Mouse (Mus musculus) midbrain, embryonic 14.5 days (tissue): ENCODE measurements at regions not wholly inside any gene's neighbourhood (a gene's known extent, or its start where the extent isn't known, plus 50 kb on each side); places are given as distances from the start of the nearest gene placed in this dataset.

Experiments
- ATAC-seq: fragments of 200-750 bp; cut with Nextera tagmentation; 2 replicates; pipeline ENCODE4 v1.8.0; 2017; ENCODE audit warnings: moderate number of reproducible peaks, moderate library complexity; ENCODE audit not compliant: low FRiP score, low TSS enrichment
- DNase-seq: peaks from one replicate; pipeline ENCODE4 v3.0.0-alpha.2; 2015
- H3K27ac ChIP-seq: fragments of 300-500 bp; sonication (generic); replicated peaks from 2 replicates; pipeline ENCODE4 v1.5.1; 2014; ENCODE audit warnings: mild to moderate bottlenecking, low read depth, low read length, moderate library complexity
- H3K27me3 ChIP-seq: fragments of 300-500 bp; sonication (generic); 2 replicates; pipeline ENCODE4 v1.6.1; 2014; ENCODE audit warnings: low read length, control low read depth, mixed read lengths; ENCODE audit not compliant: control insufficient read depth, insufficient read depth
- H3K36me3 ChIP-seq: fragments of 300-500 bp; sonication (generic); 2 replicates; pipeline ENCODE4 v1.6.1; 2014; ENCODE audit warnings: low read length, control low read depth; ENCODE audit not compliant: control insufficient read depth, insufficient read depth
- H3K4me1 ChIP-seq: fragments of 300-500 bp; sonication (generic); 2 replicates; pipeline ENCODE4 v1.6.1; 2014; ENCODE audit warnings: mild to moderate bottlenecking, antibody characterized with exemption, low read length, control low read depth; ENCODE audit not compliant: control insufficient read depth, insufficient read depth
- H3K4me2 ChIP-seq: fragments of 300-500 bp; sonication (generic); 2 replicates; pipeline ENCODE4 v1.6.1; 2014; ENCODE audit warnings: mild to moderate bottlenecking, low read length, moderate library complexity
- H3K4me3 ChIP-seq: fragments of 300-500 bp; sonication (generic); replicated peaks from 2 replicates; pipeline ENCODE4 v1.5.1; 2014; ENCODE audit warnings: low read depth, low read length
- H3K9ac ChIP-seq: fragments of 300-500 bp; sonication (generic); replicated peaks from 2 replicates; pipeline ENCODE4 v1.6.1; 2014; ENCODE audit warnings: mild to moderate bottlenecking, low read length, moderate library complexity
- H3K9me3 ChIP-seq: fragments of 300-500 bp; sonication (generic); 2 replicates; pipeline ENCODE4 v1.6.1; 2016; ENCODE audit warnings: low read length, control low read depth, mixed read lengths; ENCODE audit not compliant: control insufficient read depth
- WGBS: fragments of 180-500 bp; shearing (Covaris S2); extraction: QIAGEN DNeasy Blood & Tissue Kit; methylation state at CpG from one replicate; pipeline ENCODE4 v1.1.7; 2014; 5-methylcytosine and 5-hydroxymethylcytosine counted together

DNA sequence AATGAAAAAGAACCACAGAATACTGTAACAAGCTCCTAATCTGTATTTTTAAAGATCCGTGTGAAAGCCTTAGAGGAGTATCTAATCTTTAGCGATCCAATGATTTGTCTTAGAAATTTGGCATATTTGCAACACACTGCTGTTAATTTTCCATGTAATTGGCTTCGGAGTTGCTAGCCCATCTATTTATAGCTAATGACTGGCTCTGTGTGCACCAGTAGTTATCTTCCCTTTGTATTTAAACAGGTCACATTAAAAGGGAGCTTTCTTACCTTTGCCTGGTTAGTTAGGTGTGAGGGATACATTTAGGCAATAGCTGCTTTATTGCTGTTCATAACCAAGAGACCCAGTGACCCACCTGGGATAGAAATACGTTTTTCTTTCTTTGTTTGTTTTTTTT lies 256.3 kb upstream of the Mme start:
- Histone ChIP-seq H3K4me3 (no peak overlapping the region), H3K9me3 (no peaks in the 10 kb centered on the region), H3K9ac (no peak overlapping the region), H3K4me1 (no peaks in the 10 kb centered on the region), H3K27ac (no peak overlapping the region), H3K4me2 (no peak overlapping the region), H3K36me3 (no peaks in the 10 kb centered on the region), H3K27me3 (no peaks in the 10 kb centered on the region)
- ATAC-seq: no peak
- DNase-seq: no peak
- WGBS: 83% methylated on average over 4 of the region's 4 CpGs

DNA sequence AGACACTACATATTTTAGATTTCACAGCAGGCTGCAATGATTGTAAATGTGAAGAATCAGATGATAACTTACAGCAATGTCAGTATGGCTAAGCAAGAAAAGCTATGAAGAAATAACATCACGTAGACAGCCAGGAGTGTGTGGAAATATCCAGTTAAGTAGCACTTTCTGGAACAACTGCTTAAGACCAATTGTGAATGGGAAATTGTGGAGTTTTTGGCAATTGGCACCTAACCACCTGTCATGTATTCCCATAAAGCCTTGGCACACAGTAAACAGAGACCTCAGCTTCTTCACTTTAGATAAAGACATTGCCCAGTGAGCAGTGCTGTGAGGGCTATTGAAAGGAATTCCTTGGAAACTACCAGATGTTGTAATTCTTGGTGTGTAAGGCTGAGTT lies 264.4 kb upstream of the Mme start:
- ATAC-seq: no peak

DNA sequence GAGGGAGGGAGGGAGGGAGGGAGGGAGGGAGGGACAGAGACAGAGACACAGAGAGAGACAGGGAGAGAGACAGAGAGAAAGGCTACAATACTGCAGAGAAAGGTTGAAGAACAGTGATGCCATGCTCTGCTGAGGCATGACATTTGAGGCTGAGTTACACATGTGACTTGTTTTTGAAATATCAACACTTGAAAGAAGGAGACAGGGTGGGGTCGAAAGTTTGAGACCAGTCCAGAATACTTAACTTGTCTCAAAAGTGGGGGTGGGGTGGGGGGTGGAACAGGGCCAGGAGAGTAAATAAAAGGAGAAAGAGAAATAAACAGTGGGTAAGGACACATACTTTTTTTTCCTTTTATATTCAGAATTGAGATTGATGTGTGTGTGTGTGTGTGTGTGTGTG lies 278.1 kb upstream of the Mme start:
- no peaks in the 10 kb centered on the region for H3K9me3 ChIP-seq
- 75% methylated on average over 1 of the region's 1 CpGs for WGBS
- no peak overlapping the region for H3K4me3 ChIP-seq
- H3K4me2 ChIP-seq: no peak overlapping the region
- no peaks in the 10 kb centered on the region for H3K36me3 ChIP-seq
- ATAC-seq: no peak
- H3K27me3 ChIP-seq: no peaks in the 10 kb centered on the region
- H3K9ac ChIP-seq: no peak overlapping the region
- no peaks in the 10 kb centered on the region for H3K4me1 ChIP-seq
- H3K27ac ChIP-seq: no peak overlapping the region
- no peak for DNase-seq

More for the DNA sequence above, 264.4 kb upstream of the Mme start:
- H3K9ac ChIP-seq: no peak overlapping the region
- no peaks in the 10 kb centered on the region for H3K27me3 ChIP-seq
- no peaks in the 10 kb centered on the region for H3K4me1 ChIP-seq
- no peak for DNase-seq
- no peaks in the 10 kb centered on the region for H3K9me3 ChIP-seq
- H3K4me3 ChIP-seq: no peak overlapping the region
- H3K4me2 ChIP-seq: no peak overlapping the region
- H3K27ac ChIP-seq: no peak overlapping the region
- H3K36me3 ChIP-seq: no peaks in the 10 kb centered on the region
- 98% methylated on average over 1 of the region's 1 CpGs for WGBS

DNA sequence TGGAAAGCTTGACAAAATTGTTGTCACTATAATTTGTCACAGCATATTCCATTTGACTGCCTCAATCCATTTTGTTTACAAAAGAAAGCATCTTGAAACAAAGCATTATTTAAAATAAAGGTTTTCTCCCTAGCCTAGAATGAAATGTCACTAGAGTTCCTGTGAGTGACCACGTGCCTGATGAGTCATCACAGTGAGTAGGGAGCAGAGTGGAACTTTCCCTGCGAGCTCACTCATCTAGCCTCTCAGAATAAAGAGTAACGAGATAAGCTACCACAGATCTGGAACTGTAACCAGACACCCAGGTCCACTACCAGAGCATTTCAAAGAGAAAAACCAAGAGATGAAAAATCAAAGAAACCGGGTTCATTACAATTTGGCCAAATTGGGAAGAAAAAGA lies 278.7 kb upstream of the Mme start:
- H3K27ac ChIP-seq: no peak overlapping the region
- H3K4me3 ChIP-seq: no peak overlapping the region
- no peak for DNase-seq
- H3K9me3 ChIP-seq: no peaks in the 10 kb centered on the region
- 47% methylated on average over 4 of the region's 4 CpGs for WGBS
- no peak overlapping the region for H3K4me2 ChIP-seq
- no peaks in the 10 kb centered on the region for H3K4me1 ChIP-seq
- H3K27me3 ChIP-seq: no peaks in the 10 kb centered on the region
- H3K9ac ChIP-seq: no peak overlapping the region
- no peaks in the 10 kb centered on the region for H3K36me3 ChIP-seq
- ATAC-seq: no peak

DNA sequence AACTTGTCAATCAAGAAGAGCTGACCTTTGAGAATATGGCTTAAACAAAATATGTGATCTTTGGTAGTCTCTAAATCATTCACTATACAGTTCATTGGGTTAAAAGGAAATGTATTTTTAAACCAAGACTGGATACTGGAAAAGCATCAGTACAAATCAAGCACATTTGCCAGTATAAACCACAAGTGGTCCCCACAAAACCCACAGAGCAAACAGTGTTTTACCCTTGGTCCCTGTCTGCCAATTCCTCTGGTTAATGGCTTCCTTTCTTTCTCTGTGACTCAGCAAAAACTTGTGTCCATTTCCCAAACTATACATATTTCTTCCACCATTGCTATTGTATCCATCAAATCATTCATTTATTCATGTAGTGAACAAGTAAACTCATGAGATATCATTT lies 296.0 kb upstream of the Mme start:
- Histone ChIP-seq H3K27me3 (no peaks in the 10 kb centered on the region), H3K36me3 (no peaks in the 10 kb centered on the region), H3K4me2 (no peak overlapping the region), H3K4me1 (no peaks in the 10 kb centered on the region), H3K4me3 (no peak overlapping the region), H3K27ac (no peak overlapping the region), H3K9ac (no peak overlapping the region), H3K9me3 (no peaks in the 10 kb centered on the region)
- no peak for DNase-seq
- no peak for ATAC-seq

DNA sequence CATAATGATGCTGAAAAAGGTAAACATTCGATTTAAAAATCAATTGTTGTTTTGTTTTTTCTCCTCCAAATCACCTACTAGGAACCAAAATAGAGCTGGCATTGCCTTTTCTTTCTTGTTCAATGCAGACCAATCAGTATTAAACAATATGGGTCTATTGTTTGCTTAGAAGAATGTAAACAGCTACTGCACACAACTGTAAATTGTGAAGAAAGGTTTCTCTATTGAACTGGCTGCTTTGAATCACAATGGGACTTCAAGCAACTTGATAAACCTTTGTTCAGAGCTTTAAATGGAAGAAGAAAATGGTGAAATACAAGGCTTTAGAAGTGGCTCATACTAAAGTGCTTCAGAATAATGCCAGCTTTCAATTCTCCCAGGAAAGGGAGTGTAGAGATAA lies 302.7 kb upstream of the Mme start:
- WGBS: 88% methylated on average over 1 of the region's 1 CpGs

DNA sequence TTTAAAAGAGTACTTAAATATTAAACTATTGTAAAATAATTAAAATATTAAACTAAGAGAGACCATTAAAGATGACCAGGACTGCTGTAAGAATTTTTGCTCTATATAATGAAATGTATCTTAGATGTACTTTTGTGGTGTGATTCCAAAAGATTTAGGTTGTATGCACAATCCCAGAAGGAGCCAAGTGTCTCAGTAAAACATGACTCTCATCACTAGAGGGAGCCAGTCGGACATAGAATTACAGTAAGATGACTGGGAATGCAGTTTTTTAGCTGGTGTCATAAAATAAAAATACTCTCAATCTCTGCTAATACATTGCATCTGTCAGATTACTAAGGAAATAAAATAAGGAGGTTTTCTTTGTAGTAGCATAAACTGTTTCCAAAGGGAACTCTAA lies 316.9 kb upstream of the Mme start:
- no peak overlapping the region for H3K9ac ChIP-seq
- H3K27me3 ChIP-seq: no peaks in the 10 kb centered on the region
- ATAC-seq: no peak
- no peaks in the 10 kb centered on the region for H3K36me3 ChIP-seq
- H3K9me3 ChIP-seq: no peaks in the 10 kb centered on the region
- H3K4me3 ChIP-seq: no peak overlapping the region
- DNase-seq: peak; percentile 81
- 15% methylated on average over 1 of the region's 1 CpGs for WGBS
- H3K4me2 ChIP-seq: no peak overlapping the region
- H3K27ac ChIP-seq: no peak overlapping the region
- H3K4me1 ChIP-seq: no peaks in the 10 kb centered on the region

More for the DNA sequence above, 302.7 kb upstream of the Mme start:
- Histone ChIP-seq H3K27me3 (no peaks in the 10 kb centered on the region), H3K9ac (no peak overlapping the region), H3K4me1 (no peaks in the 10 kb centered on the region), H3K27ac (no peak overlapping the region), H3K9me3 (no peaks in the 10 kb centered on the region), H3K4me3 (no peak overlapping the region), H3K4me2 (no peak overlapping the region), H3K36me3 (no peaks in the 10 kb centered on the region)
- ATAC-seq (no peak), DNase-seq (peak; percentile 1)

DNA sequence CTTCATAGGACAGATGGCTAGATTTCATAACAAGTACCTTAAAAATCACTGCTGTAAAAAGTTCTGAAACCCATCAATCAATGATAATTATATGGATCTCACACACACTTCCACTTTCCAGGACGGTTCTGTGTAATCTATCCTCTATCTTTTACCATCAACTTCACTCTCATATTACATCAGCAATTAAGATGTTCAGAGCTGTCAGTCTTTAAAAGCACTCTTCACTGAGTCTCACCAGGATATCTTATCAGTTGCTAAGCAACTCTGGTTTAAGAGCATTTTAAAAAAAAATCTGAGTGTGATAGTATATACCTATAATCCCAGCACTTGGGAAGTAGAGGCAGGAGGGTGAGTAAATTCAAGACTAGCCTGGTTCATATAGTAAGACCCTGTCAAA lies 312.0 kb upstream of the Gpr149 start:
- Histone ChIP-seq H3K9me3 (no peaks in the 10 kb centered on the region), H3K36me3 (no peaks in the 10 kb centered on the region), H3K27ac (no peak overlapping the region), H3K4me1 (no peaks in the 10 kb centered on the region), H3K9ac (no peak overlapping the region), H3K4me3 (no peak overlapping the region), H3K4me2 (no peak overlapping the region), H3K27me3 (no peaks in the 10 kb centered on the region)
- WGBS: 18% methylated on average over 1 of the region's 1 CpGs
- ATAC-seq (no peak), DNase-seq (no peak)

DNA sequence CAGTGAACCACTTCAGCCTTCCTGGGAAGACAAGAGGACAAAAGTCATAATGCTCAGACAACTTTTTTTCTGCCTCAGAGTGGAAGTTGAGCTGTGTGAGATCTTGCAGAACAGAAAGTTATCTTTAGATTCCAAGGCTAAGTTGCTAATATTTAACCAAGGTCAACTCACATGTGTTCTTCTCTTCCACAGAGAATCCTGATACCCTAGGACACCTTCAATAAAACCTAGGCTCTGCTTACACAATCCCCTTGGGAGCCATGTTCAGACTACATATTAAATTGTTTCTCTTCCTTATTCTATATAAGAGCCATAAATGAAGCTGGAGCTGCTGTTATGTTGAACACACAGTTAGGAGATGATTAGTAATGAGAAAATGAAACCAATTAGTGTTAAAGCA lies 280.2 kb upstream of the Gpr149 start:
- no peak for ATAC-seq

More for the DNA sequence above, 280.2 kb upstream of the Gpr149 start:
- Histone ChIP-seq H3K9me3 (no peaks in the 10 kb centered on the region), H3K4me1 (no peaks in the 10 kb centered on the region), H3K27me3 (no peaks in the 10 kb centered on the region), H3K9ac (no peak overlapping the region), H3K4me2 (no peak overlapping the region), H3K27ac (no peak overlapping the region), H3K36me3 (no peaks in the 10 kb centered on the region), H3K4me3 (no peak overlapping the region)
- no peak for DNase-seq
